Mouse (Mus musculus) heart, postnatal 0 days (tissue): Measurements from ENCODE around the gene Akap2.

Experiments
- CTCF ChIP-seq: IDR thresholded peaks from 2 replicates; pipeline ENCODE4 v1.5.1; 2016; ENCODE audit warnings: antibody characterized with exemption, control low read depth, low read depth
- EP300 ChIP-seq: IDR thresholded peaks from 2 replicates; pipeline ENCODE4 v1.6.1; 2016; ENCODE audit warnings: antibody characterized with exemption, low read depth

GRCm38 (mm10) chr4:57780833-57781641 lies 63.6 kb downstream of the Akap2 start:
- TF ChIP-seq CTCF (no peak), EP300 (no peak)
